ENCODE assay signal across 9 mouse cellular contexts in the genomic region with DNA sequence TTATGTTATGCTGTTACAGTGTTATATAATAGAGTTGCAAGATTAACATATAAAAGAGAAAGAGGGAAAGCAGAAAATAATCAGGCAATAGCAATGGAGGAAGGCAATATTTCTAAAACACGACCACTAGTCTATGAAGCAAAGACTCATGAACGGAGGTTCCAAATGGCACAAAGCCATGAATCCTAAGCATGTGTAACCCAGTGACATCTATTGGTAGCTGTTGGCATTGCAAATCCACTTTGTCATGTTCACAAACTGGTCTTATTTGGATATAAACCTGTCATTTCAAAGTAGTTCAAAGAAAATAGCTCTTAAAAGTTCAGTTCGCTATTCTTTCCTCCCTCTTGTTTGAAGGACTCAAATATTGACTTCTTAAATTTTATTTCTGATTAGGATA.
DNase-seq lines count a peak whose midpoint lies in the region; ATAC-seq and TF ChIP-seq lines count a peak whose summit lies in the region.
"Had no signal": no experiment of that assay in that cellular context is flagged by ENCODE, and none has a peak within 500 bp of the region (broad histone marks: within the 10 kb centered on the region; RNA-seq: fewer than 3 reads in every experiment).

No protein-coding gene starts in this region.

- DNase-seq in hindbrain, embryonic 11.5 days (ENCODE audit: low spot score): peak; percentile 44
- DNase-seq in 416B (ENCODE audit: low read depth): peak; percentile 71
- peak; percentile 25 for DNase-seq in gastrocnemius, postnatal 14 days
- peak; percentile 53 for DNase-seq in left cerebral cortex, postnatal 4 days
- DNase-seq in thymus, postnatal 4 days: peak; percentile 48
- DNase-seq in neural tube, embryonic 10.5 days (ENCODE audit: extremely low spot score, low spot score): no peak

- H3K4me2 ChIP-seq in hindbrain, embryonic 11.5 days (replicated peaks; ENCODE audit: low read depth, low read length): no peak overlapping the region
- H3K4me2 ChIP-seq in hindbrain, embryonic 16.5 days (ENCODE audit: low read length): no peak overlapping the region
- H3K4me2 ChIP-seq: limb, embryonic 12.5 days had no signal

- TF ChIP-seq CTCF in ES-Bruce4 (IDR thresholded peaks at IDR 0.05; ENCODE audit: low read depth, low read length): peak; percentile 5

- no peak for ATAC-seq in hindbrain, embryonic 11.5 days (ENCODE audit: low FRiP score)
- ATAC-seq in hindbrain, embryonic 16.5 days: no peak

- H3K36me3 ChIP-seq in hindbrain, embryonic 11.5 days (ENCODE audit: control insufficient read depth, insufficient read depth, low read length): no peaks in the 10 kb centered on the region
- no peaks in the 10 kb centered on the region for H3K36me3 ChIP-seq in hindbrain, embryonic 16.5 days (ENCODE audit: control insufficient read depth, insufficient read depth, low read length)
- H3K36me3 ChIP-seq in ES-Bruce4 (ENCODE audit: control insufficient read depth, insufficient read depth, low read length, poor library complexity, severe bottlenecking): no peaks in the 10 kb centered on the region
- H3K36me3 ChIP-seq: limb, embryonic 12.5 days had no signal

- TF ChIP-seq EP300 in ES-Bruce4 (IDR thresholded peaks at IDR 0.05; ENCODE audit: insufficient read depth, low read depth, low read length): no peak

- WGBS in hindbrain, embryonic 11.5 days: 36% methylated on average over 3 of the region's 3 CpGs
- 26% methylated on average over 3 of the region's 3 CpGs for WGBS in hindbrain, embryonic 16.5 days

- H3K4me1 ChIP-seq in hindbrain, embryonic 11.5 days (replicated peaks; ENCODE audit: control insufficient read depth, insufficient read depth, low read length): no peaks in the 10 kb centered on the region
- no peaks in the 10 kb centered on the region for H3K4me1 ChIP-seq in hindbrain, embryonic 16.5 days (ENCODE audit: control insufficient read depth, insufficient read depth, low read depth, low read length)
- no peaks in the 10 kb centered on the region for H3K4me1 ChIP-seq in ES-Bruce4 (ENCODE audit: control insufficient read depth, insufficient read depth, low read length)
- H3K4me1 ChIP-seq: limb, embryonic 12.5 days had no signal

- H3K27me3 ChIP-seq in hindbrain, embryonic 11.5 days (ENCODE audit: control insufficient read depth, insufficient read depth, low read length): no peaks in the 10 kb centered on the region
- no peaks in the 10 kb centered on the region for H3K27me3 ChIP-seq in hindbrain, embryonic 16.5 days (replicated peaks; ENCODE audit: control insufficient read depth, insufficient read depth, low read length)
- no peaks in the 10 kb centered on the region for H3K27me3 ChIP-seq in ES-Bruce4 (ENCODE audit: control insufficient read depth, insufficient read depth, low read length, poor library complexity, severe bottlenecking)
- H3K27me3 ChIP-seq: limb, embryonic 12.5 days had no signal

- no peak for TF ChIP-seq POLR2A in ES-Bruce4 (IDR thresholded peaks at IDR 0.05; ENCODE audit: insufficient read depth, low read length)

- H3K27ac ChIP-seq in hindbrain, embryonic 11.5 days (ENCODE audit: low read depth, low read length): no peak overlapping the region
- no peak overlapping the region for H3K27ac ChIP-seq in hindbrain, embryonic 16.5 days (ENCODE audit: low read depth, low read length)
- H3K27ac ChIP-seq in ES-Bruce4 (ENCODE audit: insufficient read depth, low read length): no peak overlapping the region
- H3K27ac ChIP-seq: limb, embryonic 12.5 days had no signal

- no peak overlapping the region for H3K4me3 ChIP-seq in hindbrain, embryonic 11.5 days (ENCODE audit: low read depth, low read length)
- H3K4me3 ChIP-seq in hindbrain, embryonic 16.5 days (ENCODE audit: low read length): no peak overlapping the region
- H3K4me3 ChIP-seq in ES-Bruce4 (ENCODE audit: low read depth, low read length): no peak overlapping the region
- H3K4me3 ChIP-seq: limb, embryonic 12.5 days had no signal

- no peak overlapping the region for H3K9ac ChIP-seq in hindbrain, embryonic 11.5 days (ENCODE audit: low read depth, low read length)
- no peak overlapping the region for H3K9ac ChIP-seq in hindbrain, embryonic 16.5 days (ENCODE audit: low read depth, low read length)
- H3K9ac ChIP-seq in ES-Bruce4 (ENCODE audit: low read depth, poor library complexity, severe bottlenecking): no peak overlapping the region
- H3K9ac ChIP-seq: limb, embryonic 12.5 days had no signal

- intact Hi-C loops in gastrocnemius, postnatal 14 days (cut with DNase I; ENCODE audit: low total_unique reads): no loop called here
- intact Hi-C loops in left cerebral cortex, postnatal 4 days (cut with DNase I): loop anchor here (10.0 kb wide), 1 partner anchor 430 kb away; no protein-coding TSS in a partner anchor

- no peaks in the 10 kb centered on the region for H3K9me3 ChIP-seq in hindbrain, embryonic 11.5 days (ENCODE audit: control insufficient read depth, low read length)
- H3K9me3 ChIP-seq in hindbrain, embryonic 16.5 days (ENCODE audit: control insufficient read depth, low read length): 0 out of 2 replicates have a peak, but pooled peaks cover 3% of the 10 kb centered on the region
- H3K9me3 ChIP-seq in ES-Bruce4 (replicated peaks; ENCODE audit: control insufficient read depth, insufficient read depth, low read length, poor library complexity, severe bottlenecking): no peaks in the 10 kb centered on the region
- H3K9me3 ChIP-seq: limb, embryonic 12.5 days had no signal
